Mouse (Mus musculus): ENCODE measurements around the gene Ing5.
"Not testable (repeated sequence)": the region's sequence is repeated elsewhere in the genome, so short reads cannot be mapped to it uniquely, and the experiment has no call there.

Ing5 gene

GRCm38 (mm10) chr1:93803556-93804507 is at the start of gene Ing5:
Ing5 (plus strand) TSS chr1:93803965.
- peak; percentile 97 to 100 for DNase-seq (ENCODE audit: low spot score in 2 of 2)

GRCm38 (mm10) chr1:93754573-93755290 is 49.0 kb upstream of the Ing5 start, which contains the start of gene Thap4:
Thap4 (minus strand) TSS chr1:93754864.
- DNase-seq (ENCODE audit: low spot score in 2 of 2), result peak; percentile 84 to 88

- no peak for DNase-seq (ENCODE audit: low spot score in 2 of 2)
Measured at GRCm38 (mm10) chr1:93755291-93755610, 48.5 kb upstream of the Ing5 start.

GRCm38 (mm10) chr1:93755618-93756017 is 48.1 kb upstream of the Ing5 start:
- no peak for DNase-seq (ENCODE audit: low spot score in 2 of 2)

- no peak for DNase-seq (ENCODE audit: low spot score in 2 of 2)
Measured at GRCm38 (mm10) chr1:93756154-93756553, 47.6 kb upstream of the Ing5 start.

GRCm38 (mm10) chr1:93760076-93760475 is 43.7 kb upstream of the Ing5 start:
- no peak for DNase-seq (ENCODE audit: low spot score in 2 of 2)

- not testable (repeated sequence) for DNase-seq (ENCODE audit: low spot score in 2 of 2)
Measured at GRCm38 (mm10) chr1:93763531-93763930, 40.2 kb upstream of the Ing5 start.

GRCm38 (mm10) chr1:93764871-93765591 is 38.7 kb upstream of the Ing5 start:
- no peak for DNase-seq (ENCODE audit: low spot score in 2 of 2)

GRCm38 (mm10) chr1:93767600-93767999 is 36.2 kb upstream of the Ing5 start:
- DNase-seq (ENCODE audit: low spot score in 2 of 2), result no peak

- no peak for DNase-seq (ENCODE audit: low spot score in 2 of 2)
Measured at GRCm38 (mm10) chr1:93769901-93770300, 33.9 kb upstream of the Ing5 start.

- DNase-seq (ENCODE audit: low spot score in 2 of 2), result no peak
Measured at GRCm38 (mm10) chr1:93776686-93777085, 27.1 kb upstream of the Ing5 start.

GRCm38 (mm10) chr1:93786912-93787311 is 16.9 kb upstream of the Ing5 start:
- no peak for DNase-seq (ENCODE audit: low spot score in 2 of 2)

- no peak for DNase-seq (ENCODE audit: low spot score in 2 of 2)
Measured at GRCm38 (mm10) chr1:93794526-93794925, 9.2 kb upstream of the Ing5 start.

GRCm38 (mm10) chr1:93795886-93796285 is 7.9 kb upstream of the Ing5 start:
- no peak for DNase-seq (ENCODE audit: low spot score in 2 of 2)

- DNase-seq (ENCODE audit: low spot score in 2 of 2), result no peak
Measured at GRCm38 (mm10) chr1:93800670-93801503, 2.9 kb upstream of the Ing5 start.

- DNase-seq (ENCODE audit: low spot score in 2 of 2), result peak; percentile 88 to 89
Measured at GRCm38 (mm10) chr1:93801741-93802238, 2.0 kb upstream of the Ing5 start, which contains the start of gene Dtymk. Dtymk (minus strand) TSS chr1:93801934.

- DNase-seq (ENCODE audit: low spot score in 2 of 2), result no peak
Measured at GRCm38 (mm10) chr1:93802771-93803170, 994 bp upstream of the Ing5 start.

GRCm38 (mm10) chr1:93804818-93805217 is 1.1 kb downstream of the Ing5 start:
- DNase-seq (ENCODE audit: low spot score in 2 of 2), result no peak

GRCm38 (mm10) chr1:93805221-93805951 is 1.6 kb downstream of the Ing5 start:
- no peak for DNase-seq (ENCODE audit: low spot score in 2 of 2)

GRCm38 (mm10) chr1:93808871-93809270 is 5.1 kb downstream of the Ing5 start:
- no peak for DNase-seq (ENCODE audit: low spot score in 2 of 2)
